Mouse (Mus musculus) gastrocnemius, adult 18-20 months (tissue): ENCODE measurements at regions not wholly inside any gene's neighbourhood (a gene's known extent, or its start where the extent isn't known, plus 50 kb on each side); places are given as distances from the start of the nearest gene placed in this dataset.
A peak's percentile ranks its signal among the peaks of the same experiment; 100 is the strongest.

Source experiments
- DNase-seq: peaks from one replicate; pipeline ENCODE4 v3.0.0; 2021; ENCODE audit warnings: low spot score

DNA sequence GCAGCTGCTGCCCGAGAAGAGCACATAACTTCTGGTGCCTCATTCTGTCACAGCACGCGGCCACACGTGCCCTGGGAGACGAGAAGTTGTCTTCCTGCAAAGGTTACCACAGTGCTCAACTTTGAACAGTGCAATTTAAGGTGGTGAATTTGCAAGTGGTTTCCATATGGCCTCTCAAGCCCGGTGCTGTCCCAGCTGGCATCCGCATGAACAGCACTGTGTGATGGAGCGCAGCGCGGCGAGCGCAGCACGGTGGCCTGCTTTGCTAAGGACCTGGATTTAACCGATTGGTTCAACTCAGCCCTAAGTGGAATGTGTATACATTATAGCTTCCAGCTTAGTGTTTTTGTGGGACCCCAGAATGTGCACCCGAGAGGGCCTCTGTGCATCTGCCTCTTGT, 89.6 kb upstream of the Arglu1 start:
- no peak for DNase-seq

DNA sequence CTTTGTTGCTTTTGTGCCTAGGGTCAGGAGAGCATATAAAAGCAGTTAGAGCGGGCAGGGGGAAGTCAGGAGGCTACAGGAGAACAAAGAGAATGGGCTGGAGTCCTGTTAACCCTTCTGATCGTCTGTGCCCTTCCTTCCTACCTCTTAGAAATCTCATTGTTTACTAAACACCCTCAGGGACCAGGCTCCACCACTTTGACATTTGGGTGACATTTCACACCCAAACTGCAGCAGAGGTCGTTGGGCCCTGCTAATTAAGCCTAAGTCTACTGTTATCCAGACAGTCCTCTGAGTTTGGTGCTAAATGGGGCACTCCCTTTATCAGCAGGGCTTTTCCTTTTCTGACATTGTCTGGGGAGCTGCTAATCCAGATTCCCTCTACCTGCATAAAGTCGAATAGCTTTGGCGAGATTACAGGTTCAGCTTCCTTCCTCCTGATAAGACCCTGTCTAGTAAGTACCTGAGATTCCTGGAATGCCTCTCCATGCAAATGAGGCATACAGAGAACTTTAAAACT, 84.2 kb upstream of the Arglu1 start:
- DNase-seq, result no peak

DNA sequence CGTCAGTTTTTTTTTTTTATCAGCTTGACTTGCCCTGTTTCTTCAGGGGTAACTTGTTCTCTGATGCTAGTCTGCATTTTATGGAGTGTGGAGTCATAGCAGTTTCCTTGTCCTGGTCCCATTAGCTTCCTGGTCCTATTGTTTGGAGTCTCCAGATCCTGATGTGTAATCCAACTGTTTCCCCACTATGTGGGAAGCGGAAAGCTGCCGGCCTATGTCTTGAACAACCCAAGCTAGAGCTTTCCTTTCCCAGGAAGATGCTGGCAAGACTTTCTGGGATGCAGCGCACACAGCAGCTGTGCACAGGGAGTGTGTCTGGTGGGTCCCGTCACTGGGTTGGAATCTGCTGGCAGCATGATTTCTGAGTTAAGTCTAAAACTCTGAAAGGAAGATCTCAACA, 82.1 kb upstream of the Arglu1 start:
- DNase-seq, result peak; percentile 25

DNA sequence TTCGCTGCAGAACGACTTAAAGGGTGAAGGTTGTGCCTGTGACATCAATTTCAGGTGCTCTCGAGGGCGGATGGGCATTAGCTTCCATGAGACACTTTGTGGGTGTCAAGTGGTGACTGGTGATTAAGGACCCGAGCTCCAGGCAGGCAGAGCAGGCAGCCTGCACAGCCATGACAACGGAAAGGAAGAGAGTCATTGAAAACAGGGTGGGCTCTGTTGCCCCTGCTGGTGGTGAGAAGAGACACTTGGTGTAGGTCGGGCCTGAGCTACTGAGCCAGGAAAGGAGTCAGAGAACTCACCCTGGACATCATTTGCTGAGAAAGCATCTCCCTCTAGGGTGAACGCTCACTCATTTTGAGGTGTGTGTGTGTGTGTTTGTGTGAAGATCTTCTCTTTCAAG, 80.1 kb upstream of the Arglu1 start:
- DNase-seq, result no peak

DNA sequence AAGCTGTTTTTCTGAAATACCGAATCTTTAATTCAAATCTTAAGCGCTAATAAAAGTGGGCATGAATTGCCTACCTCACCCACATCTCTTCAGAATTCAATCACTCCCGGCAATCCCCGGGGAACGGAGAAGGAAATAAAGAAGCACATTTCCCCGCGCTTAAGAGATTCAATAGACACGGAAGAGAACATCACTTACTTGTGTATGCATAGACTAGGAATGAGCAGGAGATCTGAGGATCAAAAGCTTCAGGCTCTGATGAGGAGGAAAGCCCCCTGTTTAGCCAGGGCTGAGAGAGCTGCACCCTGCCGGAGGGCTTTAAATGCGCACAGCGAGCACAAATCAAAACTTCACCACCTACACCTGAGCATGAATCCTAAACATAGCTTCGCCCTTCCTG, 72.0 kb upstream of the Arglu1 start:
- DNase-seq, result no peak

DNA sequence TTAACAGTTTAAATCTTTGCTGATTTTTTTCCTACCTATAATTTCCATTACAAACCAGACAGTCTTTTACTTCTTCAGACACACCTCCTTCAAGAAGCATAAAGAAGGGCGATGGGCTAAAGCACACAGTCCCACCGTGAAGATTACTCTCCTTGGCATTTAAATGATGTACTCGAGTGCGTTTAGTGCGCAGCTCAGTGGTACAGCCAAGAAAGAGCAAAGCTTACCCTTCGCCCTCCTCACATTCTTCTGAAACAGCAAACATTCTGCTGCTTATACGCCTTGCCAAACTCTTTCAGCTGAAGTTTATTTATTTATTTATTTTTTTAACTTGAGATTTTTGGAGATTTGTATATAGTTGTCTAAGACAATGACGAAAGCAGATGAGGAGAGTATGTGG, 68.0 kb upstream of the Arglu1 start:
- no peak for DNase-seq

DNA sequence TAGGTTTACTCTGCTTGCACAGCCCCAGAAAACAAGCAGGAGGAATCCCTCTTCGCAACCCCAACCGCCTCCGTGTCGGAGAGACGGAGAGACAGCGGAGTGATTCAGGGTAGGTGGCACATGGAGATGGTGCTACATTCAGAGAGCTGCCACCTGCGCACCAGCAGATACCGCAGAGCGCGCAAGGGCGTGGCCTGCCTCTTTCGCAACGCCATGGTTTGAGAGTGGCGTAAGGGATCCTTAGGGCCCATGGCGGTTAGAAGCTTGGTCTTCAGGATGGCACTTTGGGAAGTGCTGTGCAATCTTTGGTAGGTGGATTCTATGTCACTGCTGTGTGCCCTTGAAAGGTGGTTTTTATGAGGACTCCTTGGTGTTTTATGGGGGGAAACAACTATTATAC, 60.9 kb upstream of the Arglu1 start:
- no peak for DNase-seq

DNA sequence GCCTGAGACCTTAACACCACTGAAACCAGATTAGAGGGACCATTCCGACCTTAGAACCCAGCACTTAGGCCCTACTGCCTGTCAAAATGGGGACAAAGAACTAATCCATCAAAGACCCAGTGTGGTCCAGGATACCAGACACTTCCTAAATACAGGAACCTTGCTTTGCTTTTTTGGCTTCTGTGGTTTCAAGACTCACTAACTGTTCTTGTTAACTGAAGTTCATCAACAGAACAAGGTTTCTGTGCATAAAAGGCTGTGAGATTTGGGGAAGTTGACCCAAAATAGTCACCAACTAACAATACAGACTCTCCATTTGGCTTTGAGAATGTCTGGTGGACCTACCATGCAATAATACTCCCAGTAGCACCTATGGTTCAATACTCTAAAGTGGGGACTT, 56.4 kb upstream of the Arglu1 start:
- DNase-seq, result no peak

DNA sequence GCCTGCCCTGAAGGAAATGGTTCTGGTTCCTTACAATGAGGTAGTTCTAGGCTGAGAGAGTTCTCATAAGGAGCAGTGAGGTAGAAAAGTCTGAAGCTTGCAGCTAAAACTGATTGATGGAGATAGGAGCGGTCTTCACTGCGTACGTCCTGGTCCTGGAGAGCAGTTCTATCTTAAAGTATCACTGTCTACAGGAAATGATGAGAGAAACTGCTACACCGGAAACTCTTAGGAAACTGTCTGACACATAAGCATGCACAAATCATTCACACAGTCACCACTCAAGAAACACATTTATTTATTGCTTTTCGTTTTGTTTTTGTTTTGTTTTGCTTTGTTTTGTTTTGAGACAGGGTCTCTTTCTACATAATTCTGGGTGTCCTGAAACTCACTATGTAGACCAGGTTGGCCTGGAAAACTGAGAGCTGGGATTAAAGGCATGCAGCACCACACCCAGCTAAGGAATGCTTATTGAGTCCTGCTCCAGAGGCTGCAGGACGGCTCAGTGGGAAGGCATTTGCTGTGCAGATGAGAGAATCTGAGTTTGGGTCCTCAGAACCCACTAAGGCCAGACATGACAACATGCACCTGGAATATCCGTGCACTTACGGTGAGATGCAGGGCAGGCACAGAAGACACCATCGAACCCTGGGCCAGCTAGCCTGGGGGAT, 55.4 kb upstream of the Arglu1 start:
- no peak for DNase-seq
